Mouse (Mus musculus): ENCODE measurements around the gene Axl. TPM values are rescaled to one million over a fixed set of nuclear protein-coding genes. Genes with fewer than 3 reads are reported as not detected.

Gene Axl
- polyA plus RNA-seq, 1 experiment from 2014 or later = 27.8 TPM

GRCm38 (mm10) chr7:25715731-25716271, 72.7 kb downstream of the Axl start:
- ATAC-seq (ENCODE audit: low FRiP score, low read depth) = no peak
- no peak overlapping the region for H3K4me3 ChIP-seq
- H3K4me2 ChIP-seq (replicated peaks) = no peak overlapping the region
- WGBS = 96% methylated on average over 22 of the region's 22 CpGs
- peaks cover 25% of the 10 kb centered on the region for H3K4me1 ChIP-seq
- H3K36me3 ChIP-seq = peaks cover 54% of the 10 kb centered on the region
- no peak overlapping the region for H3K9ac ChIP-seq (replicated peaks)
- no peak overlapping the region for H3K27ac ChIP-seq (replicated peaks)
- no peaks in the 10 kb centered on the region for H3K9me3 ChIP-seq
- no peaks in the 10 kb centered on the region; the same call in 1 of the 2 replicates for H3K27me3 ChIP-seq

DNA sequence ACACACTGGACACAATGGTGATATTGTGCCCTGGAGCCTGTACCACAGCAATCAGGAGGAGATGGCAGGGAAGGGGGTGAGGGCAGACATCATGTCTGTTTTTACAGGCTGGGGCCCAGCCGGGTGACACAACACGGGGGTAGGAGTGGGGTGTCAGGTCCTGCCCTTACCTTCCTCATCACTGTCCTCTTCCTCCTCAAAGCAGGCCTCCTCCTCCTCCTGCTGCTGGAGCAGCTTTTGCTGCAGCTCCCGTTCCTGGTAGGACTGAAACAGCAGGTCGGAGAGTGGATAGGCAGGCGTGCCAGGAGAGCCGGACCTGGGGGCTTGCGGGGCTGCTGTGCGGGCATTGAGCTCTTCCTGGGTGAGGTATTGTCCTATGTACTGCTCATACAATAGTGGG, 73.9 kb downstream of the Axl start:
- Histone ChIP-seq H3K9me3 (no peaks in the 10 kb centered on the region), H3K9ac (replicated peaks) (no peak overlapping the region), H3K4me3 (no peak overlapping the region), H3K27ac (replicated peaks) (no peak overlapping the region), H3K36me3 (peaks cover 48% of the 10 kb centered on the region), H3K4me2 (replicated peaks) (no peak overlapping the region), H3K27me3 (no peaks in the 10 kb centered on the region; the same call in 1 of the 2 replicates), H3K4me1 (peaks cover 35% of the 10 kb centered on the region)
- ATAC-seq (ENCODE audit: low FRiP score, low read depth) = no peak
- WGBS = 92% methylated on average over 8 of the region's 8 CpGs

GRCm38 (mm10) chr7:25712801-25713200, 75.7 kb downstream of the Axl start:
- Histone ChIP-seq H3K4me3 (no peak overlapping the region), H3K4me1 (peaks cover 25% of the 10 kb centered on the region), H3K27me3 (peaks cover under 1% of the 10 kb centered on the region), H3K36me3 (peaks cover 48% of the 10 kb centered on the region), H3K9ac (replicated peaks) (no peak overlapping the region), H3K9me3 (no peaks in the 10 kb centered on the region), H3K4me2 (replicated peaks) (no peak overlapping the region), H3K27ac (replicated peaks) (no peak overlapping the region)
- ATAC-seq (ENCODE audit: low FRiP score, low read depth) = no peak
- WGBS = 84% methylated on average over 9 of the region's 9 CpGs

DNA sequence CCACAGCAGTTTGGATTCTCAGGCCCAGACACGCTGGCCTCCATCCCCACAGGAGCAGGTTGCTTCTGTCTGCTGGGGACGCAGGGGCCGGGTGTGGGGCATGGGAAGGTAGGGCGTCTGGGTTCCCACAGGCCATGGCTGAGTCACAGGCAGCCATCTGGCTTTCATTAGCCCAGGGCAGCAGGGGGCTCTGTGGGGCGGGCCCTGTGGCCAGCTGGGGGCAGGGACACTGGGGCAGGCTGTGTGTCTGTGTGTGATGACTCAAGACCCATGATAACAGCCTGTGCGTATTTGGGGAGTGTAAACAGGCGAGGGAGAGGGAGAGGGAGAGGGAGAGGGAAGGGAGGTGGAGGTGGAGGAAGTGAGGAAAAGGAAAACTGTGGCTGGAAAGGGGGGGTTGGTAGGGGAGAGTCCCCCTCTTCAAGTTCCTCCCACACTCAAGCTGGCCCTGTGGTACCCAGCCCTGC, 76.7 kb downstream of the Axl start:
- Histone ChIP-seq H3K9ac (replicated peaks) (peak overlapping the region; percentile 17; the same call in 1 of the 2 replicates), H3K27ac (replicated peaks) (peak overlapping the region; percentile 25; the same call in 1 of the 2 replicates)
- ATAC-seq (ENCODE audit: low FRiP score, low read depth) = 0 out of 2 replicates have a peak, but pooled peaks have one; percentile 39

GRCm38 (mm10) chr7:25711165-25711564, 77.3 kb downstream of the Axl start:
- 62% methylated on average over 5 of the region's 5 CpGs for WGBS
- H3K9ac ChIP-seq (replicated peaks) = no peak overlapping the region
- no peak for ATAC-seq (ENCODE audit: low FRiP score, low read depth)

More for the DNA sequence above, 76.7 kb downstream of the Axl start:
- Histone ChIP-seq H3K27me3 (peaks cover 4% of the 10 kb centered on the region), H3K9me3 (no peaks in the 10 kb centered on the region), H3K4me1 (peaks cover 20% of the 10 kb centered on the region), H3K4me2 (replicated peaks) (no peak overlapping the region), H3K36me3 (peaks cover 48% of the 10 kb centered on the region), H3K4me3 (no peak overlapping the region)
- WGBS = 51% methylated on average over 7 of the region's 7 CpGs

DNA sequence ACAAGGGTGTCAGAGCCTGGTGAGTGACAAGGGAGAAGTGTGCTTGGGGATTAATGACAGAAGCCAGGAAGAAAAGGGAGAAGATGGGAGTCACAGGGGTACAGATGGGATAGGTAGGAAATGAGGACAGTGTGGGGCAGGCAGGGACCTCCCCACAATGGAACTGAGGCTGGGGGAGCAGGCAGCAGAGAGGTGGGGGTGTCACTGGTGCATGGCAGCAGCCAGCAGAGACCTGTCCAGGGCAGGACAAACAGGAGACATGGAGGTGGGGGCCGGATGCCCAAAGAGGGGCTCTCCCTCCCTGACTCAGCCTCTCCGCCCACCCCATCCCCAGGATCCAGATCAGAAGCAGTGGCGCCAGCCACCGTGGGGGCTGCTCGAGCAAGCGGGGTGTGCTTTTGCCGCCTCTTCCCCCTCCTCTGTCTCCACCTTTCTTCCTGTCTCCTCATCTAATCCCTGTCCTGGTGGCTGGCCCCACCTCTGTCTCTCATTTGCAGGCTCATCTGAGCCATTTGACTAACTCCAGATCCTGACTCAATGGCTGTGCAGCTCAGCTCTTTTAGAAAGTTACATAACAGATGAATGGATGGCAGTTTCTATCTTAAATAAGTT, 77.9 kb downstream of the Axl start:
- Histone ChIP-seq H3K27ac (replicated peaks) (0 out of 2 replicates have a peak overlapping the region, but pooled peaks have one; percentile 2), H3K4me2 (replicated peaks) (0 out of 2 replicates have a peak overlapping the region, but pooled peaks have one; percentile 28), H3K9me3 (no peaks in the 10 kb centered on the region), H3K27me3 (peaks cover 11% of the 10 kb centered on the region), H3K4me3 (no peak overlapping the region), H3K4me1 (peaks cover 20% of the 10 kb centered on the region), H3K9ac (replicated peaks) (peak overlapping the region; percentile 31; the same call in 1 of the 2 replicates), H3K36me3 (peaks cover 42% of the 10 kb centered on the region)
- 2% methylated on average over 7 of the region's 7 CpGs for WGBS
- peak; percentile 52 for ATAC-seq (ENCODE audit: low FRiP score, low read depth)

More at GRCm38 (mm10) chr7:25711165-25711564, 77.3 kb downstream of the Axl start:
- Histone ChIP-seq H3K27ac (replicated peaks) (peak overlapping the region; percentile 2; the same call in 1 of the 2 replicates), H3K4me1 (peaks cover 20% of the 10 kb centered on the region), H3K27me3 (peaks cover 7% of the 10 kb centered on the region), H3K9me3 (no peaks in the 10 kb centered on the region), H3K36me3 (peaks cover 48% of the 10 kb centered on the region), H3K4me2 (replicated peaks) (no peak overlapping the region), H3K4me3 (no peak overlapping the region)

DNA sequence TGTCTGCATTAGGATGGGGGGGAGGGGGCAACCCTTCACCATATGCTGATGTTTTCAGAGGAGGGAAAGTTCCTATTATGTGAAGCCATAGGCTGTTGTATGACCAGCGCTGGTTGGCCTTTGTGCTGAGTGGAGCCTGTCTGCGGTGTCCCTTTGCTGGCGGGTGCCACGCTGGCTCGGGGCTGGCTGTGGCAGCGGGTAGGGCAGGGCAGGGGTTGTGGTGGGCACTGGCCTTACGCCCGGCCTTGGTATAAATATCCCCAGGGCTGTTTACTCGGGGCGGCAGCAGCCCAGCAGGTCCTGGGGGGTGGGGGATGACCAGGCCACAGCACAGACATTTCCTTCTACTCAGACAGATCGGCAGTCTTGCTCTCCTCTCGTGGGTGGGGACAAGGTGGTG, 78.5 kb downstream of the Axl start:
- H3K27ac ChIP-seq (replicated peaks) = no peak overlapping the region
- H3K4me3 ChIP-seq = no peak overlapping the region
- H3K4me2 ChIP-seq (replicated peaks) = no peak overlapping the region
- peaks cover 36% of the 10 kb centered on the region for H3K36me3 ChIP-seq
- no peaks in the 10 kb centered on the region for H3K9me3 ChIP-seq
- H3K4me1 ChIP-seq = peaks cover 23% of the 10 kb centered on the region
- H3K27me3 ChIP-seq = peaks cover 16% of the 10 kb centered on the region
- WGBS = 21% methylated on average over 12 of the region's 12 CpGs
- 0 out of 2 replicates have a peak overlapping the region, but pooled peaks have one; percentile 31 for H3K9ac ChIP-seq (replicated peaks)
- ATAC-seq (ENCODE audit: low FRiP score, low read depth) = peak; percentile 21; the same call in 1 of the 2 replicates

GRCm38 (mm10) chr7:25707581-25708292, 80.8 kb downstream of the Axl start:
- no peak for ATAC-seq (ENCODE audit: low FRiP score, low read depth)
- WGBS = 74% methylated on average over 15 of the region's 15 CpGs
- Histone ChIP-seq H3K9ac (replicated peaks) (no peak overlapping the region), H3K4me1 (peaks cover 37% of the 10 kb centered on the region), H3K4me3 (no peak overlapping the region), H3K9me3 (no peaks in the 10 kb centered on the region), H3K36me3 (peaks cover 13% of the 10 kb centered on the region), H3K27ac (replicated peaks) (no peak overlapping the region), H3K4me2 (replicated peaks) (no peak overlapping the region), H3K27me3 (peaks cover 34% of the 10 kb centered on the region)

Small RNAs within 50 kb of the gene (microRNA-seq; reads per million reads assigned to microRNA genes)
- gene Gm24865 = not detected

Other genes with a start within 250 kb of the Axl start
- gene Ceacam2, start 248.8 kb downstream of the Axl start, polyA plus RNA-seq (2016; fragmentation: Nextera tagmentation; extraction: Ambion mirVana) = not detected in 2 replicates
- not detected in 2 replicates for gene Erich4, start 172.8 kb downstream of the Axl start, polyA plus RNA-seq (2016; fragmentation: Nextera tagmentation; extraction: Ambion mirVana)
- gene Dmac2, start 169.3 kb downstream of the Axl start, polyA plus RNA-seq (2016; fragmentation: Nextera tagmentation; extraction: Ambion mirVana) = 26.3 and 26.5 TPM in 2 replicates
- gene B3gnt8, start 162.1 kb downstream of the Axl start, polyA plus RNA-seq (2016; fragmentation: Nextera tagmentation; extraction: Ambion mirVana) = 0.71 and 1.3 TPM in 2 replicates
- 38.4 and 43.4 TPM in 2 replicates for gene Bckdha, start 129.7 kb downstream of the Axl start, polyA plus RNA-seq (2016; fragmentation: Nextera tagmentation; extraction: Ambion mirVana)
- 49.1 and 50.1 TPM in 2 replicates for gene Exosc5, start 129.5 kb downstream of the Axl start, polyA plus RNA-seq (2016; fragmentation: Nextera tagmentation; extraction: Ambion mirVana)
- 3.1 and 3.9 TPM in 2 replicates for gene Tmem91, start 113.5 kb downstream of the Axl start, polyA plus RNA-seq (2016; fragmentation: Nextera tagmentation; extraction: Ambion mirVana)
- gene B9d2, start 107.9 kb downstream of the Axl start, polyA plus RNA-seq (2016; fragmentation: Nextera tagmentation; extraction: Ambion mirVana) = 29.0 and 33.9 TPM in 2 replicates
- 1.3 and 1.6 TPM in 2 replicates for gene Tgfb1, start 101.7 kb downstream of the Axl start, polyA plus RNA-seq (2016; fragmentation: Nextera tagmentation; extraction: Ambion mirVana)
- 32.8 and 33.2 TPM in 2 replicates for gene Ccdc97, start 69.6 kb downstream of the Axl start, polyA plus RNA-seq (2016; fragmentation: Nextera tagmentation; extraction: Ambion mirVana)
- 70.0 and 80.5 TPM in 2 replicates for gene Hnrnpul1, start 33.9 kb downstream of the Axl start, polyA plus RNA-seq (2016; fragmentation: Nextera tagmentation; extraction: Ambion mirVana)
- gene Cyp2s1, start 28.2 kb upstream of the Axl start, polyA plus RNA-seq (2016; fragmentation: Nextera tagmentation; extraction: Ambion mirVana) = 0.55 and 0.64 TPM in 2 replicates
- not detected in 2 replicates for gene Cyp2b10, start 108.9 kb upstream of the Axl start, polyA plus RNA-seq (2016; fragmentation: Nextera tagmentation; extraction: Ambion mirVana)